Mouse (Mus musculus): ENCODE measurements around the gene Atp5j2.

Gene Atp5j2

DNA sequence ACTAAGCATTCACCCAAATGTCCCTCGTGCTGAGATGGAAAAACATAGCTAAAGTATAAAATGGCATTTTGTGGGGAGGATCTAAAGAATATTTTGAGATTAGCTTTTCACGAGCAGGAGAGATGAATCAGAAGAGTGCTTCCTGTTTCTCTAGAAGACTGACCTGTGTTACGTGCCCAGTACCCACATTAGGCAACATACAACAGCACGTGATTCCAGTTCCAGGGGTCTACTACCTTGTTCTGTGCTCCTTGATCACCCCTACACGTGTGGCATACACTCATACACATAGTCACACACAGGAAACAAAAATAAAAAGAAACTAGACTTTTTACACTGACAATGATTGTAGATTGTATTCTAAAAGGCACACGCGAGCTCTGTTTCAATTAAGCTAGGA is 8.5 kb upstream of the Atp5j2 start:
- no peak for DNase-seq

DNA sequence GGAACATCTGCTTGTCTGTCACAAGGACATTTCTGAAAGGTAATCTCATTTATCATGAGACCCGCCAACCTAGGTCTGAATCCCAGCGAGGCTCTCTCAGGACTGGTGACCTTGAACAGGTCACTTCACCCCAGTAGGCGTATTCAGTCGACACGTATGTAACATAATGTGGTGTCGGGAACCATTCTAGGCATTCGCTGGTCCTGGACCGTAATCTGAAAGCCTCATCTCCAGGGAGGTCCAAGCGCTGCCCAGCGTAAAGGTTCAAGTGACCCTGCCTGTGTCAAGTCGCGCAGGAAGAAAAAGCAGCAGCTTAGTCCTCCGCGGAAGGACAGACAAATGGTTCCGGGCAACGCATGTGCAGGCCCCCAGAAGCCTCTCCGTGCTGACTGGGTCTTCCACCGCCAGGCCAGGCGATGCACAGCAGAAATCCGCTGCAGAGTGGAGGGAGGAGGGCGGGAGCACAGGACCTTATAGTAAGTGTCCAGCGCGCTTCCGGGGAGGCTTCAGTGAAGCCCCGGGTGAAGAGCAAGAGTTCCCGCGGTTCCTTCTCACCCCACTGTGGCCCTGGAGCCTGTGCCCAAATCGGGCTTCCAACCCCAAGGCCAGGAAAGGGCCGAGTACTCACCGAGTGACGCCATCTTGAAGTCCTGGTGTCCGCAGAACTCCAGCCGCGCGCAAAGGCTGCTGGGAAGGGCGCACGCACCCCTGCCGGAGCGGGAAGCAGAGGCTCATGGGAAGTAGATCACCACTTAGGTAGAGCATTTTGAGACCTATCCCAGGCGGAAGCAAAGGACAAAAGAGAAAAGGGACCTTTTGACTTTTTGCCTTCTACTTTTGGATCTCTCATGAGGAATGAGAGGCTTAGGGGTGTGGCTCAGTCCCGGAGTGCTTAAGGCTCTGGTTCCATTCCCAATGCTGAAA is 725 bp downstream of the Atp5j2 start:
- peak; percentile 90 for DNase-seq

DNA sequence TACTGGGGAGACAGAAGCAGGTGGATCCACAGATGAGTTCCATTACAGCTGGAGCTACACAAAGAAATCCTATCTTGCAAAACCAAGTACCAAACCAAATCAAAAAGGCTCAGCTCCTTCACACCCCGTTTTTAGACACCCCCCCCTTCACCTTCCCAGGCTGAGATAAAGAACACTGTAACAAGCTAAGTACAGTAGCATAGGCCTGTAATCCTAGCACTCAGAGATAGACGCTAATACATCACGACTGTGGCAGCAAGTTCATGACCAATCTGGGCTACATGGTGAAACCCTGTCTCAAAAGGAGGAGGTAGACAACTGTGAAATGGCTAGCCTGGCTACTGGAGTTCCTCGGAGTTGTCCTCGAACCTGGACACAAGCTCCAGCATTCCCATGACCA is 1.5 kb downstream of the Atp5j2 start:
- DNase-seq: no peak

GRCm38 (mm10) chr5:145189416-145189815 is 2.4 kb downstream of the Atp5j2 start:
- DNase-seq: no peak

- DNase-seq: no peak
Measured at GRCm38 (mm10) chr5:145185244-145185643, 6.6 kb downstream of the Atp5j2 start.

GRCm38 (mm10) chr5:145178461-145178980 is 13.3 kb downstream of the Atp5j2 start:
- no peak for DNase-seq

- no peak for DNase-seq
Measured at GRCm38 (mm10) chr5:145167306-145167661, 24.6 kb downstream of the Atp5j2 start.

GRCm38 (mm10) chr5:145166536-145167305 is 25.1 kb downstream of the Atp5j2 start, which contains the start of the genes Ptcd1 and Cpsf4:
Ptcd1 (minus strand) TSS chr5:145167108.
Cpsf4 (plus strand) TSS chr5:145167213.
- peak; percentile 99 for DNase-seq

DNA sequence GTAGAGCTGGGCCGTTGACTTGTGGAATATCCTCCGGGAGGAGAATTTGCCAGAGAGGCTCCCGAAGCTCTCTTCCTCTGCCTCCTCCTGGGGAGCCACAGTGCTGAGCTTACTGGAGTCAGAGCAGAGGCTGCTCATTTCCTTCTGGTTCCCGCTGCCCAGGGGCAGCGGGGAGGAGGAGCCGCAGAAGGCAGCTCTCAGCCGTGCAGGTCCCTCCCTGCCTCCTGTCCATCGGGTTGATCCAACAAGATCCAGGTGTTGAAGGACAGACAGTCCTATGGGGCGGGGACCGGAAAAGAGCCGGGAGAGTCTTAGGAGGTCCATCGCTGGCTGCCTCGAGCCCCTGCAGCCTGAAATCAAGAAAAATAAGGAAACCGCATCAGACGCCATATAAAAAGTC is 26.7 kb downstream of the Atp5j2 start:
- no peak for DNase-seq

GRCm38 (mm10) chr5:145164710-145165109 is 27.2 kb downstream of the Atp5j2 start:
- no peak for DNase-seq

DNA sequence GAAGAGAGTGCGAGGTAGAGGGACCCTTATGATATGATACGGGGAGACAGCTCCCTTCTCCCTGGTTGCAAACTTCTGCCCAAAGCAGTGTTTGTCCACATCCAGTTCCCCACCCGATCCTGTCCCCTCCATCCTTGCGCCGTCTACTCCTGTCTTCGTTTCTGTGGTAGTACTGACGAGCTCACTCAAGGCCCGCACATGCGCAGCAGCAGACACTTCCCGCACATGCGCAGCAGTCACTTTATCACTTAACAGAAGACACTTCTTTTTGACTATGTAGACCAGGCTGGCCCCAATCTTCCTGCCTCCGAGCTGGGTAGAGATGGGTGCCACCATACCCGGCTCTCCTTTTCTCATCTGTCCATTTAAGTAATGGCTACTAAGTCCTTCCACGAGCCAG is 30.5 kb downstream of the Atp5j2 start:
- DNase-seq: no peak

DNA sequence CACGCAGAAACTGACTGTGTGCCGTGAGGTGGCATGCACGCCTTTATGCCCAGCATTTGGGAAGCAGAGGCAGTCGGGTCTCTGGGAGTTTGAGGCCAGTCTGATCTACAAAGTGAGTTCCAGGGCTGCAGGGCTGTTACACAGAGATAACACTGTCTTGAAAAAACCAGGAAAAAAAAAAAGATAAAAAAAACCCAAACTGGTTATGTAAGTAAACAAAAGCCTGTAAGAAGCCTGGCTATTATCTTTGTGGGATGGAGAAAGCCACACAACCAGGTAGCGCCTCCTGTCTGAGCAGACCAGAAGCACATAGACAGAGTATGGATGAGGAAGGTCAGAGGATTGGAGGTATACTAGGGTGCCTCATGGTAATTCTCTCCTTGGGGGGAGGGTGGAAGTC is 39.2 kb downstream of the Atp5j2 start:
- no peak for DNase-seq

DNA sequence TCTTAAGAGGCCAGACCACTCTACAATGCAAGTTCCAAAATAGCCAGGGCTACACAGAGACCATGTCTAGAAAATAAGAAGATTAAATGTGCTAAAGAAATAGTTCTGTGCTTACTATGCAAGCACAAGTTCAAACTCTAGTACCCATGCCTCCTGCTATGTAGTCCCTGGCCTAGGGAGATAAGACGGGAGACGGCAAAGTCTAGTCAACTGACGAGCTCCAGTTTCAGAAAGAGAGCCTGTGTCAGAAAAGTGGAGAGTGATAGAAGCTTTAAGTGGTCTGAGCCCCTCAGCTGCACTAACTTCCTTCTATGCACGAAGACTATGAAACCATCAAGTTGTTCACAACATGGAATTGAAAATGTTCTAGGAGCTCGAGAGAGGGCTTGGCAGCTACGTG is 42.6 kb downstream of the Atp5j2 start:
- DNase-seq: no peak

GRCm38 (mm10) chr5:145147748-145148147 is 44.1 kb downstream of the Atp5j2 start:
- no peak for DNase-seq

- peak; percentile 39 for DNase-seq
Measured at GRCm38 (mm10) chr5:145140611-145141010, 51.3 kb downstream of the Atp5j2 start.

GRCm38 (mm10) chr5:145139571-145140519 is 52.0 kb downstream of the Atp5j2 start, which contains the start of the genes Pdap1 and Bud31:
Pdap1 (minus strand) TSS chr5:145140238.
Bud31 (plus strand) TSS chr5:145140362.
- DNase-seq: peak; percentile 95

GRCm38 (mm10) chr5:145138836-145139235 is 53.0 kb downstream of the Atp5j2 start:
- DNase-seq: no peak

Measured in thymus, postnatal 4 days (tissue).